Mouse (Mus musculus) cortical plate, adult 2 months (tissue): ENCODE measurements around the gene Cacybp. TPM values are rescaled to one million over a fixed set of nuclear protein-coding genes. Genes with fewer than 3 reads are reported as not detected.

Experiments used
- H3K27ac ChIP-seq: fragments of 200-500 bp; 2 replicates; pipeline ENCODE4 v1.5.1; 2012; ENCODE audit warnings: low read length, control low read depth, inconsistent platforms; ENCODE audit not compliant: insufficient read depth
- H3K4me1 ChIP-seq: fragments of 200-500 bp; 2 replicates; pipeline ENCODE4 v1.6.1; 2011; ENCODE audit warnings: low read length; ENCODE audit not compliant: control insufficient read depth, insufficient read depth
- H3K4me3 ChIP-seq: fragments of 200-500 bp; 2 replicates; pipeline ENCODE4 v1.5.1; 2011; ENCODE audit warnings: mild to moderate bottlenecking, low read length, control low read depth; ENCODE audit not compliant: insufficient read depth
- CTCF ChIP-seq: fragments of 200-500 bp; IDR thresholded peaks from 2 replicates; pipeline ENCODE4 v1.5.1; 2011; ENCODE audit warnings: mild to moderate bottlenecking, control low read depth, low read length; ENCODE audit not compliant: insufficient read depth; ENCODE audit errors: extremely low read depth
- POLR2A ChIP-seq: fragments of 200-500 bp; IDR thresholded peaks from 2 replicates; pipeline ENCODE4 v1.6.1; 2011; ENCODE audit warnings: mild to moderate bottlenecking, low read length, control low read depth; ENCODE audit not compliant: insufficient read depth; ENCODE audit errors: extremely low read depth
- polyA plus RNA-seq: library from polyadenylated mRNA; depleted of rRNA; stranded (reverse); fragments of >200 nt; gene quantifications from 2 replicates; pipeline ENCODE4 v1.2.3, GENCODE M21; 2012; rRNA removed

Cacybp gene
- 47.1 and 47.6 TPM in 2 replicates for polyA plus RNA-seq

DNA sequence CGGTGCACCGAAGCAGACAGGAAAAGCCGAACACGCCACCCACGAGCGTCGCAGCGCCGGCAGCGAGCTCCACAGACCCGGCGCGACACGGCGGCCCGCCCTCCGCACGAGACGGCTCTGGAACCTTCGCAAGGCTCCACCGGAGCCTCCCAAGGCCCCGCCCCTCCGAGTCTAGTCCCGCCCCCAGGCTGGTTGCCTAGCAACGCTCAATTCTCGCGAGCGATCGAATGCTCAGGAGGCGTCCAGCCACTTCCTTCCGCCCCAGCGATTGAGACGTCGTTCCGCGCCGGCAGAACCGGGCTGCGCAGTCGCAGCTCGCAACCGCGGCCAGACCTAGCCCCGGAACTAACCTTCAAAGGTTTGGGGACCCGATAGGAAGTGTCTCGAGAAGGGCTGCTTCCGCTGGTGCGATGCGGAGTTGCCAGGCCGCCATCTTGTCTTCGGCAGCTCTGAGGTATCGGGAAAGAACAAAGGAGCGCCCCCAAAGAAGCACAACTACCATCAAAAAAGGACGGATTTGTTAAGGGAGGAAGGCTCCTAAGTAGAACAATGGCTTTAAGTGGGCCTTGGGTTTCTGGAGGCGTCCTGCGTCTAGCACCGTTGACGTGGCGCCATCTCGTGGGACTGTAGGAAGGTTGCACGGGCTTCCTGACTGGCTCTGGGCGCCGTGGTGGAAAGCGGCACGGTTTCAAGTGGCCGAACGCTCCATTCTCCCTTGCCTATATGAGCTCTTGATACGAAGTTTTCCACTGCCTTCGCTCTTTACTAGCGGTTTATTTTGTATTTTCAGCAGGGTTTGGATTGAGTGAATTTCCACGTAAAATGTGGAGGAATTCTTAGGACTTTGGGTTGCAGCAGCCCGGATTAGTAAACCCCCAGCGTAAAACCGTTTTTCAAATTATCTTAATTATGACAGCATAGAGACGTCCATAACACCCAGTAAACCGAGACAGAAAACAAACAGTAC, at the start of gene Cacybp:
TSS of gene Cacybp (minus strand) at position 173 of the 967 bp plus-strand sequence.
- Histone ChIP-seq H3K4me3 (peak within 1 kb of the TSS; percentile 64), H3K27ac (peak within 1 kb of the TSS; percentile 96), H3K4me1 (peaks cover 2% of the 10 kb centered on the region; the same call in 1 of the 2 replicates)
- TF ChIP-seq POLR2A = peak; percentile 94
- peak; percentile 66 for TF ChIP-seq CTCF

DNA sequence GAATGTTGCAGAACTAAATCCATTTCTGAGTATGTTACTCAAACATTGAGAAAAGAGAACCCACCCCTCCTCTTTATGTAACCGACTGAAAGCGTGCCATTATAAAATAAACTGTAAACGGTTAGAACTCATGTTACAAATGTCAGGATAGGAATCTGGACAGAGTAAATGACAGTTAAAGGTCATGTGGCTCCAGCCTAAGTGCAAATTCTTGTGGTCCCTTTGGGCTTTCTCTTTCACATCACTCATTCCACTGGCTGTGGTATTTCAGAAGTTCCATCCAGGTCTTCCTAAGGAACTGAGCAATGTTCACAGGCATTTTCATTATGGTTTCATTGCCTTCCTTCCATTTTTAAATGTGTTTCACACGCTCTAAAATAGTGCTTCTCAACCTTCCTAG, 49.7 kb upstream of the Cacybp start:
- H3K27ac ChIP-seq = no peak overlapping the region
- peaks cover 5% of the 10 kb centered on the region for H3K4me1 ChIP-seq
- H3K4me3 ChIP-seq = no peak overlapping the region
- TF ChIP-seq POLR2A (no peak), CTCF (no peak)

DNA sequence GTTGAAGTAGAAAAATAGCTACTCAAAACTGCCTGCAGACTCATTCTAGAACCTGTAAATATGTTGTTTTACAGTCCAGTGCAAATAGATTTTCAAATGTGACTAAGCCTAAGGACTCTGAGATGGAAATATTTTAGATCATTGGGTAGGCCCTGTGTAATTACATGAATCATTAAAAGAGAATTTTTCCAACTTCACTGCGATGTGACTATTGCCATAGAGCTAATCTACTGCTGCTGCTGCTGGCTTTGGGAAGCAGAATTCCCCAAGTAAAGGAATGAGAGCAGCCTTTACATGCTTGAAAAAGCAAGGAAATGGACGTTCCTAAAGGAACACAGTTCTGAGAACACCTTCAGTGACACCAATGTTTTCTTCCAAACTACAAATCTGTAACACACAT, 49.2 kb upstream of the Cacybp start:
- Histone ChIP-seq H3K27ac (no peak overlapping the region), H3K4me1 (peaks cover 5% of the 10 kb centered on the region), H3K4me3 (no peak overlapping the region)
- TF ChIP-seq POLR2A (no peak), CTCF (no peak)

DNA sequence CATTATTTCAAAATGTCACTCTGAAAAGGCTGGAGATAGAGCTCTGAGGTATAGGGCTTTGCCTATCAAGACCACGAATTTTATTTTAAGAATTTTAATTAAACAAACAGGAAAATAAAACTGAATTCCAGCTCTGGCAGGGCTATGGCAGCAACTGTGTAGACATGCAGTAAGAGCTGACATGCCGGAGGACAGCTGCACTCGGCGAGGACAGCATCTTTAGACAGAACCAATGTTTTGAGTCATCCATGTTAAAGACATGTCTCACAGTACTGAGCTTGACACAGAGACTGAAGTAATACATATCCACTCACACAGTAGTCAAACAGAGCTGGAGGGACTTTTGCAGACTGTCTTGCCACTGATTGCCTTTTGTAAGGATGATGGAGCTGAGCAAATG, 47.9 kb upstream of the Cacybp start:
- Histone ChIP-seq H3K4me3 (no peak overlapping the region), H3K27ac (no peak overlapping the region), H3K4me1 (peaks cover 5% of the 10 kb centered on the region)
- TF ChIP-seq POLR2A (no peak), CTCF (no peak)

DNA sequence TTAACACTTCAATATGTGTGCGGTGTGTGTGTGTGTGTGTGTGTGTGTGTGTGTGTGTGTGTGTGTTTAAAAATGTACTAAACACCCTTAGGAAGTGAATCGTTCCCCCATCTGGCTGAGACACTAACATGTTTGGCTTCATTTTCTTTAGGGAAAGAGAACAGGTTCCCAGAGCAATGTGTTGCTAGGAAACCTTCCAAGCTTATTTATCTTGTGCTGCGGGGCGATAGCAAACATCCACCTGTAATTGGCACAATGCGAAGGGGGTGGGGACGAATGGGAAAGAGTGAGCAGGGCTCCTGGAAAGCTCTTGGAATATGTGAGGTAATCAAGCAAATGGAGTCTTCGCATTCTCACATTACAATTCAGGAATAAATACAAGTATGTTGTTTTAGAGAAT, 47.2 kb upstream of the Cacybp start:
- H3K4me1 ChIP-seq = peaks cover 5% of the 10 kb centered on the region
- H3K4me3 ChIP-seq = no peak overlapping the region
- no peak overlapping the region for H3K27ac ChIP-seq
- TF ChIP-seq CTCF (no peak), POLR2A (no peak)

DNA sequence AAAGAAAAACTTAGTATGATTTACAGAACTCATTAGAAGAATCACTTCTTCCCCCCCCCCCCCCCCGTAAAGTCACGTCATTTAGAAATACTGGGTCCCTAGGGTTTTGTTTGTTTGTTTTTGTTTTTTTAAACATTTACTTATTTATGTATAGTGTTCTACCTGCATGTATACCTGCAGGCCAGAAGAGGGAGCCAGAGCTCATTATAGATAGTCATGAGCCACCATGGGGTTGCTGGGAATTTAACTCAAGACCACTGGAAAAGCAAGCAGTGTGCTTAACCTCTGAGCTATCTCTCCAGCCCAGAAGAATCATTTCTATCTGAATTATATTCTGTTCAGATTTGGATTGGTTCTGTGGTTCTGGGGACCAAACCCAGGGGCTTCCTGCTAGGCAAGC, 40.4 kb upstream of the Cacybp start:
- TF ChIP-seq POLR2A (no peak), CTCF (no peak)
- peaks cover 4% of the 10 kb centered on the region; the same call in 1 of the 2 replicates for H3K4me1 ChIP-seq
- H3K27ac ChIP-seq = no peak overlapping the region
- H3K4me3 ChIP-seq = no peak overlapping the region

DNA sequence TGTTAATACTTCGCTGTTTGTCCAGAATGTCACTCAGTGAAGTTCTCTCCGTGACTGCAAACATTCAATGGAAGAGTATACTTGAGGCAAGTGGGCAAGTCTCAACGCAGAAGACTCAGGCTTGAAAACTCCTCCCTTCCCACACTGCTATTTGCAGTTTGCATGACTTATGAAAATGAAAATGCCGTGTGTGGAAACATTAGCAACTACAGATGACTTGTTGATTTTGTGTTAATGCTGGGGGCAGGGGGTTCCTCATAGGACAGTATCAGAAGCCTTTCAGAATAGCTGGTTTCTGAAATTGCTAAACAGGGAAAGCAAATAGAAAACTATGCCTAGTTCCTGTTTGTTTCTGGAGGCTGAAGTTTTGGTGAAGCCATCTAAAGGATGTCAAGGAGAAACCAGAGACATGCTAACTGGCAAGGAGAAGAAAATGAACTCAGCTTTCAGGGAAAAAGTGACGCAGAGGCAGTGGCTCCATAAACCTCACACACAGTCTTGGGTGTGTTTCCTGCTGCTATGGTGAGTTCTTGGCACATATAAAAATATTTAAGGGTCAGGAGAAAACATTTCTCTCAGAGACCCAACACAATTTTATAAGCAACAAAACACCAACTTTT, 38.8 kb upstream of the Cacybp start:
- TF ChIP-seq POLR2A (no peak), CTCF (no peak)
- Histone ChIP-seq H3K27ac (no peak overlapping the region), H3K4me3 (no peak overlapping the region), H3K4me1 (peaks cover 4% of the 10 kb centered on the region; the same call in 1 of the 2 replicates)

DNA sequence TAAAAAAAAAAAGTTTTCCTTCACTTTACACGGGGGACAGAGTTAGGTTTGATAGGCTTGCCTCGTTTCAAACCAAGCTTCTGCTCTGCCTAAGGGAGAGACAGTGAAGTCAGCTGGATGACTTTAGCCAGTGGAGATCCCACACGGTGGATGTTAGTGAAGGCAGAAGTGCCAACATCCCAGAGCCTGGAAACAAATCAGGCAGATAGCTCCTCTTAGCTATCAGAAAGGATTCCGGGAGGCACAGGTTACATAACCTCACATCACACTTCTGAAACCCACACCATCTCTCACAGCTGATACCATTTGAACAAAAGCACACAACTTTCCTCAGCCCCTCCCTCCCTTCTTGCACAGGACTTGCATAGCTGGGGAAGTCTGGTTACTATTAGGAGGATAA, 38.1 kb upstream of the Cacybp start:
- TF ChIP-seq POLR2A (no peak), CTCF (no peak)
- Histone ChIP-seq H3K4me3 (no peak overlapping the region), H3K4me1 (peaks cover 6% of the 10 kb centered on the region; the same call in 1 of the 2 replicates), H3K27ac (no peak overlapping the region)

DNA sequence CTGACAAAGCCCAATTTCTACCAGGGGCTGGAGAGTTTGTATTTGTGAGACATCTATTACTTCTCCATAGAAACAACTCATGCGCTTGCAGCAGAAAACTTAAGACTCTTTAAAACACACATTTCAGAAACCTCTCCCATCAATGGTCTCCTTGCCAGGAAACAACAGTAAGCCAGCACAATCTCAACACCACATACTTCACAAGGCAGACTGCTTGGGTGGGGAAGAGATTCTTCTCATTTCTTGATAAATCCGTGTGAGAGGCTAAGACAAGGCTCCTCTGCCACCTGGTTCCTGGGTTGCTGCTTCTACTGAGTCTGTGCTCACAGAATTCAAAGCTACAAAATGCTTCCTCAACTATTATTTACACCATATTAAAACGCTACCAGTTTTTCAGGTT, 37.1 kb upstream of the Cacybp start:
- no peak overlapping the region for H3K4me3 ChIP-seq
- no peak for TF ChIP-seq CTCF
- no peak for TF ChIP-seq POLR2A
- no peak overlapping the region for H3K27ac ChIP-seq
- H3K4me1 ChIP-seq = peaks cover 6% of the 10 kb centered on the region; the same call in 1 of the 2 replicates

DNA sequence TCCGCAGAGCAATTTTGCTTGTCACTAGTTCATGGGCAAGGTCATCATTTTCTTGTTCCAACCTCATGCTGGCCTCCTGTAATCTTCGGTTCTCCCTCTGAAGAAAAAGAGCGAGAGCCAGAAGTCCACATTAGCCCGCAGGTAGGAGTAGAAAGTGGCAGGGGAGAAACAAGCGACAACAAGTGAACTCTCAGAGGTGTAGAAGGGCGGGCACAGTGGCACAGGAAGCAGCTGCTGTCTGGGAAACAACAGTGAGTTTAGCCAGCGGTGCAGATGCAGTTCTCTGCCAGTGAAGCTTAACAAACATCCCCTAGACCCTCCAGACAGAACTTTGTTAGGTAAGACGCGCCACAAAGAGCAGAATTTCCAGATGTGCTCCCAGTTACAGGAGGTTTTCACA, 34.8 kb upstream of the Cacybp start:
- Histone ChIP-seq H3K4me1 (peaks cover 6% of the 10 kb centered on the region; the same call in 1 of the 2 replicates), H3K4me3 (no peak overlapping the region), H3K27ac (no peak overlapping the region)
- no peak for TF ChIP-seq CTCF
- no peak for TF ChIP-seq POLR2A

DNA sequence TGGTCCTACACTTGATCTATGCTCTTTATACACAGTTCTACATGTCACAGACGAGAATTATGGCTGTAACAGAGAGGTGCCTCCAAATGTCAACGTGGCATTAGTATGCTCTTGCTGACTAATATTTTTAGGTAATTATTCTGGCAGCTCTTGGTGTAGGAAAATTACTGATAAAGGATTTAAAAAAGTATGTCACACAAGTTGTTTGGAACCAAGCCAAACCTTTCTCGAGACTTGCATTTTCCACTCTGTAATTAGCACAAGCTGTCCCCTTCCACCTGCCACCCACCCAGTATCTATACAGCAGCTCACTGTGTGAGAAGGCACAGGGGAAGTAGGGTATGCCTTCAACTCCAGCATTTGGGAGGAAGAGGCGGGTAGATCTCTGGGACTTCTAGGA, 34.2 kb upstream of the Cacybp start:
- Histone ChIP-seq H3K27ac (no peak overlapping the region), H3K4me3 (no peak overlapping the region), H3K4me1 (peaks cover 6% of the 10 kb centered on the region; the same call in 1 of the 2 replicates)
- no peak for TF ChIP-seq POLR2A
- TF ChIP-seq CTCF = no peak
